Mouse (Mus musculus) WW6 (cell line): Measurements from ENCODE around the gene Palld.

ENCODE experiments used
- DNase-seq: peaks from one replicate; pipeline ENCODE4 v3.0.0-alpha.2; 2013; ENCODE audit warnings: low read depth, low spot score

Gene Palld

DNA sequence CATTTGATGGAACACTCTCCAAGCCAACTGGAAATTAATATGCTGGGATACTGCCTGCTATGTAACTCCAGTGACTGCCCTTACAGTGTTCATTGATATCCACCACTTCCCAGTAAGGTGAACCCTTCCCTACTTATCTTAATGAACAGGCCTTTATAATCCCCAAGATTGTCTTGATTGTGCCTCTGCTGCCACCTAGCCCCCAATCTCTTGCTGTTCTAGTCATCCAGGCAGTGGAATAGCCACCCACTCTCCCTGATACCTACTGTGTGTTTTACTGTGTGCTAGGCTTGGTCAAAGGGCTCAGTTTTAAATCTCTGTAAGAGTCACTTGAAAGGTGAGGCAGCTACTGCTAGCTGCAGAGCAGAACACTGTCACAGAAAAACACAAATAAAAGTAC is 216.2 kb downstream of the Palld start:
- no peak for DNase-seq

DNA sequence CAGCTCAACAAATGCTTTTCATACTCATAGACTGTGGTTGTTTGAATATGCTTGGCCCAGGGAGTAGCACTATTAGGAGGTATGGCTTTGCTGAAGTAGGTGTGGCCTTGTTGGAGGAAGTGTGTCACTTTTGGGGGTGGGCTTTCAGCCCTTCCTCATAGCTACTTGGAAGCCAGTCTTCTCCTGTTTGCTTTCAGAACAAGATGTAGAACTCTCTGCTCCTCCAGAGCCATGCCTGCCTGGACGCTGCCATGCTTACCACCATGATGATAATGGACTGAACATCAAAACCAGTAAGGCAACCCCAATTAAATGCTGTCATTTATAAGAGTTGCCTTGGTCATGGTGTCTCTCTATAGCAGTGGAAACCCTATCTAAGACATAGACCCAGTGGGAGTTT is 217.2 kb downstream of the Palld start:
- no peak for DNase-seq

DNA sequence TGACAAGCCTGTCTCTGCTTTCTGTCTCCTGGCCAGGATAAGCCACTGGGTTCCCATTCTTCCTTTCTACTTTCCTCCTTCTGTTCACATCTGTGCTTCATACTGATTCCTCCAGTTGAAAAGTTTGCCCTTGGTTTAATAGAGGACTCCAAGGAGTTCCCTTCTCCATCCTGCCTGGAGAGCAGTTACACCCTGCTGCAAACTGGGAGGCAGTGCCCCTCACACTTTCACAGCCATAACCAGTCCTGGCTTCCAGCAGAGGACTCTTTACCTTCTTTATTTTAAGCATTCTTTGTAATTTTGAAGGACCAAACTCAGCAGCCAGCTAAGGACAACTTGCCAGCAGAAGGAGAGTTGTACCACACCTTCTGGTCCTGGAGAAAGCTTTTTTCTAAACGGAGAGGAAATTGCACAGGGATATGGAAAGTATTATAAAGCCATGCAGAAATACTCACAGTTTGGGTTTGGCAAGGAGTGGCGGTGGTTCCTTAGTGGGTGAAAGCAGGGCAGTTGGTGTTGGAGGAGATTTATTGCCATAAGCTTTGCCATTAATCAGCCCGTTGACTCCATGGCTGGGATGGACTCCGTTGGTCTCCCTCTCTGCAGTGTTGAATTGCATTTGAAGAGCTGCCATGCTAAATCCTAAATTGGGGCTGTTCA is 218.1 kb downstream of the Palld start:
- DNase-seq = no peak

DNA sequence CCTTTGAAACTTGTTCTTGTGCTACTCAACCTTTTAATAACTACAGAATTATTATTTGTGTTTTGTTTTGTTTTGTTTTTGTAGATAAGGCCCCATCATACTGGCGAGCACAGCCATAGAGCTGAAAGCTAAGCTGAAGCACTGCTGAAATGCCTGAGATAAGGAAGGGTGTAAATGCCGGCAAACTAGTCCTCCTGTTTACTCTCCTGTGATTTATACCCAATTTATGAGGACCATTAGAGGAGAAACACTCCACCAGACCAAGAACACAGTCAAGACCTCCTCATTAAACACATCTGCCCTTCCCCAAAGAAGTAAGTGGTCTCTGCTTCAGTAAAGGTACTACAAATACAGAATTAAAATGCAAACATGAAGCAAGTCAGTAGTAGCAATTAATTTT is 219.6 kb downstream of the Palld start:
- DNase-seq = no peak

DNA sequence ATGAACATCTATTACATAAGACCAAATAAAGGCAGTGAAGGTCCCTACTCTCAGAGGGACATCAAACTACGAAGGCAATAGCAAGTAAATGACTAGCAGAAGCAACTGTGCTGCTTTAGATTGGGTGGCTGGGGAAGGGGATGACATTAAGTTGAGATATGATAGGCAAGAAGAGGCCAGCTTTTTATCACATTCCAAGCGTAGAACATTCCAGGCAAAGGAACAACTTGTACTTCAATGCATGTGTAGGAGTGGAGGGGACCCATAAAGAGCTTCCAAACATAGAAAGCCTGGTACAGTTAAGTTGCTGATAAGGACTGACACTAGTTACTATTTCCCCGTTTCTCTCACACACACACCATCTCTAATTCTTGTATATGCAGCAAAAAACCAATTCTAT is 221.3 kb downstream of the Palld start:
- no peak for DNase-seq

DNA sequence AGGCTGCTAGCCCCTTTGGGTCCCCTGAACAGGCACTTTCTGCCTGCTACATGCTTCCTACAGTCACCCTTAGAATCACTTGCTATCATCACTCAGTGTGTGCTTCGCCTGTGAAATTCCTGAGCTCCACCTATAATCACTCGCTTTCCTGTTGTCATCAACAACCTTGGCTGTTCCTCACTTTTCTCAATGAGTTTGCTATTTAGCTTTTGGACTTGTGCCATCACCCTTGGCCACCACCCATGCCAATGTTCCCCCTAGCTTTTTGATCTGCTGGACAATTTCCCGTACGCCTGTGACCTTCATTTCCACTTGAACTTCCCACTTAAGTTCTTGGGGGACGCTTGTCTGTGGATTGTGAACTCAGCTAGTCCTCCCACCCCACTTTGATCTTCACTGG is 225.3 kb downstream of the Palld start:
- DNase-seq = no peak

DNA sequence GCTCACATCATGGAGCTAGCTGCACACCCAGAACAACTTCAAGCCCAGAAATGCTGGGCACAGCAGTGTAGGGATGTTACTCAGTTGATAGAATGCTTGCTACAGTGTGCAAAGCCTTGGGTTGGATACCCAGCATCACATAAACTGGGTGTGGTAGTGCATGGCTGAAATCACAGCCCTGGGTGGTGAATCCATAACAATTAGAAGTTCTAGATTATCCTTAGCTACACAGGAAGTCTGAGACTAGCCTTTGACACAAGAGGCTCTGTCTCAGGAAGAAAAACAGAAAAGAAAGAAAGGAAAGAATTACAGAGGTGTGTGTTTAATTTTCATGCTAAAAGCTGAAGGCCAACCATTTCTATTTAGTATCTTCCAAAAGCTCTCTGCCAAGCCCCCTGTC is 231.3 kb downstream of the Palld start:
- DNase-seq = no peak

DNA sequence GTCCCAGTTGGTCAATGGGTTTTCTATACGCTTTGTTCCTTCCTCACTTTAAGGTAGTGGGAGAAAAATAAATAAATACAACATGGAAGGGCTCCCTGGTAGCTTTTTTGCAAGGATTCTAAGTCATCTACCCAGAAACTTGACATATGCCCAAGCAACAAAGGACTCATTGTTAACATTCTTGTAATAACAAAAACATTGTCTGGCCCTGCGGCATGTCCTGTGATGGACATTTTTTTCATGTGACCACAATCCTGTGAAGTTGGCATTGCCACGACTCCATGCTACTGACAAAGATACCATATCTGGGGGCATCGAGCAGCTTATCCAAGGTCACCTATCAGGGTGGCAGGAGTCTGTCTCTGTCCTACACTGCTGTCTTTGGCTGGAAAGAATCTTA is 232.1 kb downstream of the Palld start:
- no peak for DNase-seq

DNA sequence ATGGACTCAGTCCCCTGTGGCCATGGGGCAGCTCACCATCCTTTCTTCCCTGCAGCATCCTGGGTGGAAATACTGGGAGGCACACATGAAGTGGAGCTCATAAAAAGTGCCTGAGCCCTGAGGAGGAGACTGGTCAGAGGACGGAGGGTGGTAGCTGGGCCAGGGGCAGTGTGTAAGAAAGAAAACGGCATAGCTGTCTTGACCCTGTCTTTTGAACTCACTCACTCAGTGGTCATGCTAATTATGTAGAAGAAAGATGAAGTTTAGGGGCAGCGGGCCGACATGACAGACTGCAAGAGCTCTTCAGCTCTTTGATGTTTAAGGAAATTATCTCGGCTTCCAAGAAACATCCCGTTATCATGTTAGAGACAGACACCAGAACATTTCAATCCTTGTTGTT is 235.6 kb downstream of the Palld start:
- DNase-seq = no peak

DNA sequence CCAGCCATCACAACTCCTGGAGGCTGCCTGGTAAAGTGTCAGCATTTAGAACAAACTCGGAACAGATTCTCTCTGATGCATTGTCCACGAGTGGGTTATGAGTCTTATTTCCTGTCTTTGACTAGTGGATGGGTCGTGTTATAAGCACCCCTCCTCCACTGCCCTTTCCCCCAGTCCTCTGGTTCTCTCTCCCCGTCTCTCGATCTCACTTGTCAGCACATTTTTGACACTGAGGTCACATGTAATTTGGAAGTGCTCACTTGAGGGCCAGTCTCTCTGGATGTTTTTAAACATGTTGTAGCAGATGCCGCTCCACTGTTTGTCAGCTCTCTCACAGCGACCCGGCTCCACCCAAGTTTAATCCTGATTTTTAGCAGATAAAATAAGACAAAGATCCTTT is 237.5 kb downstream of the Palld start:
- no peak for DNase-seq

DNA sequence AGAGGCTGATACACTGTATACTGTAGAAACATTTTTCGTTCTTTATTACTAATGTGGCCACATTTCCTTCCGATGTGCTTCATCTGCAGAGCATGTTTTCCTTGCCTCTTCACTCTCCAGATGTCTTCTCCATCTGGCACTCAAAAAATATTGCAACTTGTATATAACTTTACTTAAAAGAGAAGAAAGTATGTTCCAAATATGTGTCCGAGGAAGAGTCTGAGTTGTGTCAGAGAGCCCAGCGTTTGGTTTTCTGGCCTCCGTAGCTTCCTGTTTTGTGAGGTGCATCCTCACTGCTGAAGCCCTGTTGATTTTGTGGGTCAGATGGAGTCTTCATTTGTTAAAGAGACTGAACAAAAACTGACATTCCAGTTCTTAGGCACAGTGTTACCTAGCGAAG is 238.3 kb downstream of the Palld start:
- DNase-seq = no peak

DNA sequence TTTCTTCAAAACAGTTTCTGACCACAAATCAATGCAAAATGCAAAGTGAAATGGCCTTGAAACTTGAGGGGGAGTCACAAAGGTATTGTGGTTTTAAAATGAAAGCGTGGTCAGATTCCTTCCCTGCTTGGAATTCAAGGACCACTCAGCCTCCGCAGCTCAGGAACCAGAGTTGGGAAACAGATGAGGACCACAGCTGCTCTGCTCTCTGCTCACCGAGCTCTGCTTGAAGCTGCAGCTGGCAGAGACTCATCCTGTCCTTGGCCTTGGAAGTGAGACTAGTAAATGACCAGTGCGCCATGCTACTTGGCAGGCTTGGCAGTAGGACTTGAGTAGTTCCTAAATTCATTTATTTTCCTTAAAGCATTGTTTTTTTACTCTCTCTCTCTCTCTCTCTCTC is 239.7 kb downstream of the Palld start:
- DNase-seq = no peak

DNA sequence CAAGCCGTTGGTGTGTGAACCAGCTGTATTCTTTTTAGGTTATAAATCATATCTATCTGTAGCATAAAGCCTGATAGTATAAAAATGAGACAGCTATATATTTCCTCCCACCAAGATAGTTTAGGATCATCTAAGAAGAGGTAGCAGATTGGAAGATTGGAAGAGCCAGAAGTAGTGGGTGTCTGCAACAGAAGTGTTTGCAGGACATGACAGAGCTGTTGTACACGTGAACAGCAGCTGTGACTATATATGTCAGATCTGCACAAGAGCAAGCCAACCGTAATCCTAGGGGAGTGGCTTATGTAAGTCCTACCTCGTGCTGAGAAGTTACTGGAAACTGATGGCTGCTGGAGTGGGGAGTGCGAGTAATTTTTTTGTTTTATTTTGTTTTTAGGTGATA is 240.9 kb downstream of the Palld start:
- DNase-seq = no peak

DNA sequence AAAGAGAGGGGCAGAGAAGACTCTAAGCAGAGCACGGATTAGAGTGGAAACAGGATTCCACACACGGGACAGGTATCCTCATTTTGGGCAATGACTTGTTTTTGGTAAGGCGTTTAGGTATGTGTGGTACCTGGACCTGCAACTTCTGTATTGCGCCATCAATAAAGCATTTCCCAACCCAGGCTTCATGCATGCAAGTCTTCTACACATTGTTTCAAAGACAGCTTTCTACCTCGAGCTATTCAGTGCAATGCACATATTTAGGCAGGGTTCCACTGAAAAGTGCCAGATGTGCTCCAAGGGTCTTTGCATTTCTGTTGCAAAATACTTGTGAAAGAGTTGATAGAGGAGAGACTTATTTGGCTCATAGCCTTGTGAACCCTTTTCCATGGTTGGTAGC is 241.5 kb downstream of the Palld start:
- no peak for DNase-seq

DNA sequence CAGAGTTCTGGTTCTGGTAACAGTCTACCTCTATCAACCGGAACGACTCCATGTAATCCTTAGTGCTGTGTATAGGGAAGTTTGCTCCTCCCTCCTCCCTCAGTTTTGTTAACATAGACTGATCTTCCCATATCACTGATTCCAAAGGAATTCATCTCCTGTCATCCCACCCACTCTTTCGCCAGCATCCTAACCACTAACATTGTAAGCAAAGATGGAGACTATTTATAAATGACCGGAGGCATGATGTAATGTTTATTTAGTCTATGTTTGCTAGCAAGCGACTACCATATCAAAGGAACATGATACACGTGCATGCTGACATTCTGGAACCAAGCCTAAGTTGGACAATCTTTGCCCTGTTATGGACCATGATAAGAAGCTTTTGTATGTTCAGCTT is 250.5 kb downstream of the Palld start:
- DNase-seq = no peak

DNA sequence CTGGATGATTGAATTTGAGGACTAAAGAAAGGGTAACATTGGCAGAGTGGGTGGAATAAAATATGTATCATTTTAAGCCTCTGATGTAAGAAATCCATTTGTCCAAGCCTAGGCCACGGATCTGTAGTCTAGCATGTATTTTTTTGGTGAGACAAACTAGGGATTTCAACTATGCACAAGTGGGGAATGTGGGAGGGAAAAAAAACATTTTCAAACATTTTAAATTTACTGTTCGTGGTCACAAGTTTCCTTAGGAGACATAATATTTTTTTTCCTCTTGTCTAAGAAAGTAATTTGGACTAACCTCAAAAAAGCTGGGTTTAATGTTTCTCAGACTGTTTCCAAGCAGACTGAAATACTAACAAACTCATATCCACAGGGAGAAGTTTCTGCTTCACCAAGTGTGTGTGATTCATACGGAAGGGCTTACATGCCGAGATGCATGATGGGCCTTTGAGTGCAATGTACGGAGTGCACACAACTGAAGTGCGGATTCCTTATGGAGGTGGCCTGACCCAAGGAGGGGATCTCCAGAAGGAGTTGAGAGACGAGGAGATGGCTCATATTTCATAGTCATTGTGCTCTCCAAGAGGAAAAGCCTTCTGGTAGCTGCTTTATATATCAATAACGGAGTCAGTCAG is 256.2 kb downstream of the Palld start:
- DNase-seq = no peak

DNA sequence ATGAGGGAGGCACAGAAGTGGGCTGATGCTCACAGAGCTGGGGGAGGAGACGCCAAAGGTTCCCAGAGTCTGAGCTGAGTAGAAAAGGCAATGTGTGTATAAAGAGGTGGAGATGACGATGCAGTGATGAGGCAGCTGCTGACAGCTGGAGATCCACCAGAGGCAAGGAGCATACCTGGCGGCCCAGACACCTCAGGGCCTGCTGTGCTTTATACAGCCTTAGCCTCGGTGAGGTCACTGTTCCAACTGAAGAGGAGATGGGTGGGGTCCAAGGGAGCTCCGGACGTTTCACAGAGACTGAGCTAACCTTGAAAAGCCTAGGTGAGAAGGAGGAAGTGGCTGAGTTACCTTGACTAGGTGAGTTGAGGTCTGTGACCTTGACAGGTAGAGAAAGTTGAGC is 256.8 kb downstream of the Palld start:
- peak; percentile 14 for DNase-seq

DNA sequence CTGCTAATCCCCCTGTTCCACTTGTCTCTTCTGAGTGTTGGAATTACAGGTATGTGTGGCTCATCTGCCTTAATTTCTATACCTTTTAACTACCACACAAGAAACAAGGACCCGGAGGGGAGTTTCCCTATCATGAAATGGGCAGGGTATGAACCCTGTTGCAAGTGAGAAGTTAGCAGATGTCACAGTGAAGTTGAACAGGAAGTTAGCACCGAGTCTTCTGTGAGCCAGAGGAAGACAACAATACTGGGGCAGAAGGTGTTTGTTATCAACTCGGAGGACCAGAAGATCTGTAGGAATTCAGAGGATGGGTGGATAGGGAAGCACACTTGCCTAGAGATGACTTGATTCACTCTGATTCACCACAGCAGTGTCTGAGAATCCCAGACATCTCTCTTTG is 259.3 kb downstream of the Palld start:
- no peak for DNase-seq

DNA sequence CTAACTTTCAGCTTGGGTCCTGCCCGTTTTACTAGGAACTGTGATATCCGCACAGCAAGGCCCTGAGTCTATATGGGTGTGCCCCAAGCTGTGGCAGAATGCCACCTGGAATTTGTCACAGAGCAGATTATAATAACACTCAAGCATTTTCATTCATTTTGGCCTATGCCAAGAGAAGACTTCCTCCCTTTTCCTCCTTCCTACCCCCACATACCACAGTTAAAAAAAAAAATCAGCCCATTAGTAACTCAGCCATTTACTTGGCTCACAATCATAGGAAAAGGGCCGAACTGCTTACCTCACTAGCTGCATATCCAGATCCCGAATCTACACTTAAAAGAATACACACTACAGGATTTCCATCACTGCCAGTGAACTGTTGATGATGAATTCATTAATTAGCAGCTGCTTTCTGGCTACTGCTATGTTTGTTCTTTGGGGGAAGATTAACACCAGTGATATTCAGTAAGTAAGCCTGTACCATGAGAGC is 260.1 kb downstream of the Palld start:
- no peak for DNase-seq

DNA sequence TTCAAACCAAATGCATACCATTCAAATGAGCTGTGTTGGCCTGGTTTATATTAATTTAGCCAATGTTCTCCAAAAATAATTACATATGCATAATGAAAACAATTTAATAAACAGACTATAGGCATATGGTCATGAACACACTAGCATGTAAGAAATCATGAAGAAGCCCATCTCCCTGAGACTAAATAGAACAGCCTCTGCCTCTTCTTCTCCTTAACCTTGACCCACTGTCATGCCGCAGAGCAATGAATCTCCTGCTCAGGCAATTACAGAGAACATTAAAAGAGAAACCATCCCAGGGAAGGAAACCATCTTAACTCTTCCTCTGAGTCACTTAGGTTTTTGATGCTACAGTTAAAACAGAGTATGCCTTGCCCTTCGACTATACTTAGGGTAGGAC is 262.9 kb downstream of the Palld start:
- no peak for DNase-seq

DNA sequence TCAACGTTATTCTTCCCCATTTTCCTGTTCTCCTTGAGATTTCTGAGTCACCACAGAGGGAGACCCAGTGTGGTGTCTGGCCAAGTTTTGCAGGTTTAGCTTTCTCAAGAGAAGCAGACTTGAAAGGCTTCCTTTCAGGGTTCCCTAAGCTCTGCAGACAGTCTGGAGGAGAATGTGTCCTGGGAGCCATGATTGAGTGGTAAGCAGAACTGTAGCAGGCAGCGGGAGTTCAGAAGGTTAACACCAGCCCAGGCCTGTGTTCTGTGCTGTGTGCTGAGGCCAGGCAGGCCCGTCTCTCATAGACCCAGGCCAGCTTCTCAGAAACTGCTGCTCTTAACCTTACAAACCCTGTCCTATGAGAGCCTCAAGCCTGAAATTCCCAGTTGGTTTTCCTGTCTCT is 263.5 kb downstream of the Palld start:
- no peak for DNase-seq

DNA sequence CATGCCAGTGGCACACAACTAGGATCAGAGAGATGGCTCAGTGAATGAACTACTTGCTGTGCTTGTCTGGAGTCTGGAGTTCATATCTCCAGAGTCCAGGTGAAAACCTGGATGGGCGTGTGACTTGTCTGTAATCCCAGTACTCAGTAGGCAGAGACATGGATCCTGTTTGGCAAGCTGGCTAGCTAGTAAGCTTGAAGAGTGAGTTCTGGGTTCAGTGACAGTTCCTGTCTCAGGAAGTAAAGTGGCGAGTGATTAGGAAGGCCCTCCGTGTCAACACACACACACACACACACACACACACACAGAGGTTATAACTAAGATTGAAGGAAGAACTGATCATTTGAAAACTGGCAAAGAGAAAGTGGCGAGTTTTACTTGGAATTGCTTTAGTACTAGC is 264.8 kb downstream of the Palld start:
- no peak for DNase-seq

DNA sequence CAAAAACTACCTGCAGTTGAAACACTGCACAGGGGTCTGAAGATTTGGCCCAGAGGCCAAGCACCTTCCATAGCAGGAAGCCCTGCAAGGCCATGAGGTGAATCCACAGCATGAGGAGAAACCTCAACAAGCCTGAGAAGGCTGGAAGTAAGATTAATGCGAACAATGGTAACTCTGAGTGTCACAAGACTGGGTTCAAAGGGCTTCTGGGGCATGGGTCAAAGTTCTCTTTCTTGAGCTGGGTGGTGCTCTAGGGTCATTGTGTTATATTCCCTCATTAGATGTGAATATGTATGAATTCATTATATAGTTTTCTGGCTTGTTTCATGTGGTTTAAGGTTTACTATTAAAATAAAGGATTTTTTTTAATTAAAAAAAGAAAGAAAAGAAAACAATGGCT is 267.7 kb downstream of the Palld start:
- no peak for DNase-seq

DNA sequence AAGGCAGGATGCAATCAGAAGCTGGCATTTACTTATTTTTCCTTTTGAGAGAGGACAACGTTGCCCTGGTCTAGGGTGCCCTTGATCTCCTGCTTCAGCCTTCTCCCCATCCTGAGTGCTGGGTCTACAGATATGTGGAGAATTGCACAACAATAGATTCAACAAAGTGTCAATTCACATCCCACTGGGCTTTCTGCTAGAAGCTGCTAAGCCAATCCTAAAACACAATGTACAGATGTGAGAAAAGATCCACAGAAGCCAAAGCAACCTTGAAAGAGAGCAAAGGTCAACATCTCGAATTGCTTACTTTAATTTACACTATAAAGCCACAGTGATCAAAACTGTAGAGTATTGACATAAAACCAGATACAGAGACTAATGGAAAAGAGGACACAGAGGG is 270.2 kb downstream of the Palld start:
- DNase-seq = no peak
